Mouse (Mus musculus) MEL-GATA-1-ER (cell line): ENCODE results near the gene Kcnj9.

ENCODE experiments used
- DNase-seq: peaks from one replicate; pipeline ENCODE4 v3.0.0-alpha.2; 2012; ENCODE audit warnings: low read depth; ENCODE audit errors: extremely low read depth

Kcnj9 gene

GRCm38 (mm10) chr1:172329131-172329530 lies at the start of gene Kcnj9:
Gene Kcnj9 (minus strand): TSS chr1:172329318.
- DNase-seq: no peak

- DNase-seq: no peak
Observed at GRCm38 (mm10) chr1:172376758-172377458, 47.8 kb upstream of the Kcnj9 start.

DNA sequence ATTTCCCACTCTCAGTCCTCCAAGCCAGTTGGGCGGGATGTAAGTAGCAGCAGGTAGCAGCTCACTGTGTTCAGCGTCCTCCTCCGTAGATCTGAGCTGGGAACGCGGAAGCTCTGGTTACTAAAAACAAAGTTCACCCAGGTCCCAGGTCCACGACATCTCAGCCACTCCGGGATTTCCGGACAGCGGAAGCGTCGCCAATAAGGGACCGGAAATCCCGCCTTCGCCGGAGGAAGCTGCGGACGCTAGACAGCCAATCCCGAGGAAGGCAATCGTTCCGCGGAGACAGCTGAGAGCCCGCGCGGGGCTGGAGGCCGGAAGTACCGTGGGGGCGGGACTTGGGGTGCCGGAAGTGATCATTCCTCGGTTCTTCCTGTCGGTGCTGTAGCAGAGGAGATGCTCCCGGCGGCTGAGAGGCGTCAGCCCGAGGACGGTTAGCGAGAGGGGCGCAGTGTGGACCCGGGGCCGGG lies 47.1 kb upstream of the Kcnj9 start, which contains the start of gene Pigm:
TSS of gene Pigm (plus strand) at position 349 of the 470 bp plus-strand sequence.
- peak; percentile 97 for DNase-seq

- no peak for DNase-seq
Observed at GRCm38 (mm10) chr1:172368768-172369418, 39.8 kb upstream of the Kcnj9 start.

DNA sequence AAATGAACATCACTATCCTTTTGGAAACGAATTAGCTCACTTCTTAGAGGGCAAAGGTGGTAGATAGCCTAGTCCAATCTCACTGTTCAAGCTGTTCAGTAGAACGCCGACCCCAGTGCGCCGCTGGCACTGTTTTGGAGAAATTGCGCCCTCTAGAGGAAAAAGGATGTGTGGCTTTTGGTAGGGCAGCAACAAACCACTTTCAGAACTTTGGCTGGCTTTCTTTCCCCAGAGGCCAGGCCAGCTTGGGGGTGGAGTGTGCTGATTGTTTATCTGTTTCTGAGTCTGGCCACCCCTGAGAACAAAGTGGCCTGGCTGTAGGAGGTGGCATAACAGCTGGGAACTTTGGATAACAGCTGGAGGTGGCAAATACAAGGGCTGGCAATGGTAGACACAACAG lies 35.6 kb upstream of the Kcnj9 start:
- DNase-seq: peak; percentile 76

GRCm38 (mm10) chr1:172358341-172358740 lies 29.2 kb upstream of the Kcnj9 start:
- no peak for DNase-seq

- no peak for DNase-seq
Observed at GRCm38 (mm10) chr1:172357550-172357949, 28.4 kb upstream of the Kcnj9 start.

DNA sequence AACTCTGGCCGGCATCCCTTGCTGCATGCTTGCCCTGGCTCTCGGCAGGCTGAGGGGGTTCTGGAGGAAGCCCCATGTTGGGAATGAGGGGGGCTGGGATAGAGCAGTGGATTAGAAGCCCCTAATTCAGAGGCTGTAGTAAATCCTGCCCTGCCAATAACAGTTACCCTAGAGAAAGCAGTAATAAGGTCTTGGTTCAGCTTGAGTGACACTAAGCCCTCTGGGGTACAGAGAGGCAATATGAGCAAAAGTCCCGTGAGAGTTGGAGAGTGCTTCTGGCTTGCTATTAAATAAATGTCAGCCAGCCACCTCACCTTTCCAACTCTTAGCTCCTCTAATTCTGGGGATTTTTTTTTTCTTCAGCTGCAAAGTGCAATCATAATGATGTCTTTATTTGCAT lies 26.2 kb upstream of the Kcnj9 start:
- DNase-seq: no peak

DNA sequence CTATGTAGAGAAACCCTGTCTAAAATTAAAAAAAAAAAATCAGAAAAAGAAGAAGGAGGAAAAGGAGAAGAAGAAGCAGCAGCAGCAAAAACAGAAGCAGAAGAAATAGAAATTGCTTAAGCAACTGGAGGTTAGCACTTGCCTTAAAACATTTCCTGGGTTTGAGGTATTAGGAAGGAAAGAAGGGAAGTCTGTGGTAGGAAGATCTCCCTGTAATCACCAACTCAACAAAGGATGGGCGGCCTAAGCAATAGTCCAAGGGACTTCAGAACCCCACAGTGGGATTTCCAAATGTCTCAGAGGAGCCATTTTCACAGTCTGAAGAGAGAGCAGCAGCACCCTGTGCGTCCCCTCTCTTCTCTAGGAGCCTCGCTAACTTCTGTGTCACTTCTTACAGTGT lies 23.3 kb upstream of the Kcnj9 start:
- no peak for DNase-seq

DNA sequence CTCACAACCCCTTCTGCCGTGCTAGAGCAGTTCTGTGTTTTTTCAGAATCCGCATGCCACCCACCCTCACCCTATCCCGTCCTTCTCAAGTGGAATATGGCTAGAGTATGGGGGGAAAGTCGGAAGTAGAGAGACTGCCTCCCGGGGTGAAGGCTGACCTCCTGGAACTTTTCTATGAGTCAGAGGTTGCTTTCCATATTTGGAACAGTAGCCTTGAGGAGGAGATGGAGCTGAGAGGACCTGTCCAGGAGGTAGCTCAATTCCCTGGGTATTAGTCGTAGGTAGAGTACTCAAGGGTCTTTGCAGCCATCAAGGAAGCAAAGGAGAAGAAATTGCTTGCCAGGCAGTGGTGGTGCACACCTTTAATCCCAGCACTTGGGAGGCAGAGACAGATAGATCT lies 22.9 kb upstream of the Kcnj9 start:
- DNase-seq: no peak

DNA sequence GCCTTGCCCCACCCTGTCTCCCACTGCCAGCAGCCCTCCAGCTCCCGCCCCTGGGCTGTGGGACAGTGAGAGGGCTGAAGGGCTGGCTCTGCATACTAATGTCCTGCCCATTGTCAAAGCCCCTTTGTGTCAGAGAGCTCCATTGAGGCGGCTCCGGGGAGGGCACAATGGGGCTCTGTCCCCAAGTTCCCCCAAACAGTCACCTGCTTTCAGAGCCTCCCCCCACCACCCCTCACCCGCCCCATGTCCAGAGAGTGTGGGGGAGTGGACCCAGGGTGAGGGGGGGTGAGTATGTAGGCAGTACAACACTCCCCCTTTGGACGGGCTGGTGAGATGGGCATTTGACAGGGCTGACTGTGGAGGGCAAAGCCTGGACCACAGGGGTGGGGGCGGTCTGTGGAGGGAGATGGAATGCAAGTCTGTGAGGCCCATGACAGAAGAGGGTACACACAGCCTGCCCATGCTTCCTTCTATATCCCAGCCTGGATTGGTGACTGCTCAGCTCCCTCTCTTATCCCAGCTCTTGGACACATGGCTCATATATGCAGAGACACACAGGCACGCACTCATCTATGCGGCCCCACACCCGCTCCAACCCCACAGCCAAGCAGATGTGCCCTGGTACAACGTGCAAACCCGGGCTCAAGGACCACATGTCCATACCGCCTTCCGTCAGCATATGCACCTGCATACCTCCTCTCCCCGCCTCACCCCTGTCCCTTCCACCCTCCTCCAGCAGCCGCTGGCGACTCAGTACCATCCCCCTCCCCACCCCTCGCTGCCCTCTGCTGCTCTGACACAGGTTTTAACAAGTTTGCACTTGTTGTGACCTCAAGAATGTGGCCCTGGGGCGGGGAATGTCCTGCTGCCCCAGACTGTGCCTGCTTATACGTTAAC lies 21.0 kb upstream of the Kcnj9 start:
- no peak for DNase-seq

DNA sequence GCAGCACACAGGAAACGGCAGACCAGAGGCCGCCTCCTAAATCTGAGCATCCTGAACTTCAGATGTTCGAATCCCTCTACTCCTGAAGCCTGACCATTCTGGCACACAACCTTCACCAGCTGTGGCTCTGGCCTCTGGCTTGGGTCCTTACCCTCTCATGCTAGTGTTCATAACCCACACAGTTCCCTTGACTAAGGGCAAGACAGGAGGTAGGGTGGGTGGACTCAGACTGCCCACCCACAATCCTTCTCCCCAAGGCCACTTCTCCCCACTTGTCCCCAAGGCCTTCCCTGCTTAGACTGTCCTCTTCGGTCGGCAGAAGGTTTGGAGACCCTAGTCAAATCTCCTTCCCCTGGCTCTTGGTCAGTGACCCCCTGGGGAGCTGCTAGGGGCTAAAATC lies 20.4 kb upstream of the Kcnj9 start:
- no peak for DNase-seq

- DNase-seq: no peak
Observed at GRCm38 (mm10) chr1:172347382-172347781, 18.3 kb upstream of the Kcnj9 start.

- no peak for DNase-seq
Observed at GRCm38 (mm10) chr1:172346707-172347106, 17.6 kb upstream of the Kcnj9 start.

DNA sequence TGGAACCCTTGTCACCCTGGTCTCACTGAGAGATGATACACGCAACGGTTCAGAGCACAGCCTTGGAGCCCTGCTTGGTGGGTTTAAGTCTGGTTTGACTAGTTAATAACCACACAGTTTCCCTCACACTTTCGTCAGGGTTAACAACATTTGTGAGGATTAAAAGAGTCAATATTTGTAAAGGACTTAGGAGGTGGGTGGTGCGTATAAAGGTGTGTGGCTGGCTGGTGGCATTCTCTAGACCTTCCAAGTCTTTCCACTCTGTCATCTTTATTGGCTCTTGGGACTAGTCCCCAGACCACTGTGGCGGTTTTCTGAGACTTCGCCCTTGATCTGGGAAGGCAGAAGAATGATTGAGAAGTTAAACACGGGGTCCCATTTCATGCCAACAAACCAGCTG lies 15.7 kb upstream of the Kcnj9 start:
- no peak for DNase-seq

GRCm38 (mm10) chr1:172343914-172344313 lies 14.8 kb upstream of the Kcnj9 start:
- DNase-seq: no peak

DNA sequence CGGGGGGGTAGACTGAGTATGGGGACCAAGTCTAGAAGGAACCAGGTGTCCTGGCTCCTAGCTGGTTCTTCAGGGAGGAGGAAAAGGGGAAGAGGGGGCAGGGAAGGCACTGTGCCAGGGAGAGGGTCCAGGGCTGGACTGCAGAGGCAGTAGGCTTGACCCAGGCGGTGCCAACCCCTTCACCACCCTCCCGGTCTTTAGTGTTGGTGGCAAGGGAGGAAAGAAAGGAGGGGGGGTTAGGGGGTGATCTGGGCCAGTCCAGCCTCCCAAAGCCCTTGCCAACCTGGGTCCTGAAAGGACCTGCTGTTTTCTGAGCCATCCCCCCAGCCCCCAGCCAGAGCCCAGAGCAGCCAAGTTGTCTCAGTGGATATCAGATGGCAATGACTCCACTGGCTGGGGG lies 13.6 kb upstream of the Kcnj9 start:
- DNase-seq: no peak

DNA sequence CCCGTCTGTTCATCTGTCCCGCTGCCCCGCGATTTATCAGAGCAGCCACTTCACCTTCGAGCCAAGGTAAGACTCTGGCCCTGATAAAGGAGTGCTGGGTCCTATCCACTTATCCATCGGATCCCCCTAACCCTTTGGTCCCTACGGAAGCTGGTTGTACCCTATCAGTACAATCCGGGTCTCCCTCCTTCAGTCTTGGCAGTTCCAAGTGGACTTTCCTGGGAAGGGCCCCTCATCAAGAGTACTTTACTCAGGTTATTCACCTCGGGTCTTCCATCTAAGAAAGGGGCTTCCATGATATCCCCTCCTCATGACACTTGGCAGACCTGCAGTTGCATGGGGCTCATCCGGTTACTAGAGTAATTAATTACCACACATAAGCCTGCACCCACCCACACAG lies 12.3 kb upstream of the Kcnj9 start:
- no peak for DNase-seq

GRCm38 (mm10) chr1:172340729-172341321 lies 11.7 kb upstream of the Kcnj9 start, which contains the start of gene Kcnj10:
Gene Kcnj10 (plus strand): TSS chr1:172341210.
- peak; percentile 70 for DNase-seq

DNA sequence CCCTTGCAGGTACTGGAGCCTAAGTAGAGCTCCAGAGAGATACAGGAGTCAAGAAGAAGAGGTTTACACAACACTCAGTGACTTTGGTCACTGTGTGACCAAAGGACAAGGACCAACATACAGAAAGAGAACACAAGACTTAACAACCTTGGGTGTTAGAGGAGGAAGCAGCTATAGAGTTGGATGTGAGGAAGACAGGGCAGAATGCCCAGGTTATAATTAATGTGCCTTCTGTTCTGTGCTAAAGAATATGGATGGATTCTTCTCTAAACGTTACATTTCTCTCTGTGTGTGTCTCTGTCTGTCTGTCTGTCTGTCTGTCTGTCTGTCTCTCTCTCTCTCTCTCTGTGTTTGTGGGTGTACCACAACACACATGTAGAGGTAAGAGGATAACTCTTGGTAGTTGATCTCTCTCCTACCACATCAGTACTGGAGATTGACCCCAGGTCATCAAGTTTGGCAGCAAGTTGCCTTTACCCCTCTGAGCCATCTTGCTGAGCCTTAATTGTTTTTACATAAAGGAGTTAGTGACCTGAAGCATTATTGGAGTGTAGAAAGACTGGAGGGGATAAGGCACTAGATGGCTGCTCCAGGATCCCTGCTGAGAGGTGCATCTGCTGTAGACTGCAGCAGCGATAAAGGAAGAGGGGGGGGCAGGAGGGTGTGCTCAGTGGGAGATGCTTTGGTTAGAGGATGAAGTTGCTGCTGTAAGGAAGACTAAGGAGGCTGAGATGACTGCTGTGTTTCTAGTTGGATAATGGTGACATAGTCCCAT lies 8.5 kb upstream of the Kcnj9 start:
- DNase-seq: no peak

GRCm38 (mm10) chr1:172335804-172336203 lies 6.7 kb upstream of the Kcnj9 start:
- no peak for DNase-seq
